Mouse (Mus musculus): ENCODE results near the gene Snrnp70.

Snrnp70 gene

DNA sequence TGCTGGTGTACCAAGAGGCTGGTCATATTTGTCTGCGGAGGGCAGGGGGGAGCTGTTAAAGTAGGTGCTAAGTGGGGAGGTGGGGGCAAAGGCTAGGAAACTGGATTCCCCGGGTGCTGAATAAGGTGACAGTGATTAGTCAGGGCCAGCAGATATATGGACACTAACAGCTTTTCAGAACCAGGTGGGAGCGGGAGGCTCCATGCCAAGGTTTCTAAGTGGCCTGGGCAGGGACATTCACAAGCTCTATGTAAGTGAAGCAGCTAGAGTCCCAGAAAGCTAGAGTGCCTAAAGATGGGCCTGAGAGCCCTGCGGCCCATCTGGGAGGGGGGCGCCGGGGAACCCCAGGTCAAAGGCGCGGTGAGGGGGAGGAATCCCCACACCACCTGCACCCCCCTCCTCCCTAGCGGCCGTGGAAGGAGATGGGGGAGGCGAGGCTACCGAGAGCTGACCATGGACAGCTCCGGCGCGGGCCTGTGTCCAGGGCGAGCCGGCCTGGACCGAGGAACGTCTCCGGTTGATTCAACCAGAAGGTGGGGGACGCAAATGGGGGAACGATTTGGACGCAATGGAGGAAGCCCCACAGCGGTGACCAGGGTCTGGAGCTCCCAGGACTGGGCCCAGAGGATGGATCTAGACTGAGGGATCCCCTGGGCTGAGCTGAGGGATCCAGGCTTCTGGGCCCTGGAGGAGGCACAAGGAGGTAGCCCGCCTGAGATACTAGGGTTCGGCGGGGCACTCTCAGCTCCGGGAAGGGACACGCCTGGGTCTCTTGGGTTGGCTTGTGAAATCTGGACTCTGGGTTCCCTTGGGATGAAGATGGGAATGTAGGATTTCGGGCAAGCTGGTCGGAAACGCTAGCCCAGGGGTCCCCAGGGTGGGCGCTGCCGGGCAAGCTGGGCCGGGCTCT, 29.5 kb downstream of the Snrnp70 start:
- no peak for TF ChIP-seq GATA4 (IDR thresholded peaks at IDR 0.05; ENCODE audit: insufficient replicate concordance, low read length)

DNA sequence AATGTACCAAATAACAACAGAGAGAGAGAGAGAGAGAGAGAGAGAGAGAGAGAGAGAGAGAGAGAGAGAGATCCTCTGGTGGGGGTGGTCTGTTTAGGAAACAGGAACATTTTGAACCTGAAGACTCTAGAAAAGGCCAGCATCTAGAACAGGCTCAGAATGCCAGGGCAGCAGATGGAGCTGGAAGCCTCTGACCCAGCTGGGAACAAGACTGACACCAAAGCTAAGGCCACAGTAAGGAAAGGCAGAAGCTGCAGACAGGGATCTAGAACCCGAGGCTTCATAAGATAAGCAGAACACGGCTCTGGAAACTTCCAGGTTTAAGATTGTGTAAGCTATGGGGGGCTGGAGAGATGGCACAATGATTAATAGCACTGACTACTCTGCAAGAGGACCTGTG, 31.6 kb downstream of the Snrnp70 start:
- no peak for TF ChIP-seq GATA4 (IDR thresholded peaks at IDR 0.05; ENCODE audit: insufficient replicate concordance, low read length)

DNA sequence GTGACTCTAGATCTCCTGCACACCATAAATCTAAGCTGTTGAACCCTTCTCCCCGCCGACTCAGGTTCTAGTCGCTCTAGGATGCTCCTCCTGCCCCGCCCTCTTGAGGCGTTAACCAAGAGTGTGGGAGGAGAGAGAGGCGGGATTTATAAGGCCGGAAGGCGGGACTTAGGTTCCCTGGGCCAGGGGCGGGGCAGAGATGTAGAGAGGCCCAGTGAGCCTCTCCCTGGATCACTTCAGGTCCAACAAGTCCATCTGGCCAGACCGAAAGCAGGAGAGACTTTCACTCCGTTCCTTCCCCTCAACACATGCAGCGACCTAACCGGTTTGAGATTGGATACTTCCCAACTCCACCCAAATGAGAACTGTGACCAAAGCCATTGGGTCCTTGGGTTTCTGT, 32.7 kb downstream of the Snrnp70 start:
- TF ChIP-seq GATA4 (IDR thresholded peaks at IDR 0.05; ENCODE audit: insufficient replicate concordance, low read length): no peak

DNA sequence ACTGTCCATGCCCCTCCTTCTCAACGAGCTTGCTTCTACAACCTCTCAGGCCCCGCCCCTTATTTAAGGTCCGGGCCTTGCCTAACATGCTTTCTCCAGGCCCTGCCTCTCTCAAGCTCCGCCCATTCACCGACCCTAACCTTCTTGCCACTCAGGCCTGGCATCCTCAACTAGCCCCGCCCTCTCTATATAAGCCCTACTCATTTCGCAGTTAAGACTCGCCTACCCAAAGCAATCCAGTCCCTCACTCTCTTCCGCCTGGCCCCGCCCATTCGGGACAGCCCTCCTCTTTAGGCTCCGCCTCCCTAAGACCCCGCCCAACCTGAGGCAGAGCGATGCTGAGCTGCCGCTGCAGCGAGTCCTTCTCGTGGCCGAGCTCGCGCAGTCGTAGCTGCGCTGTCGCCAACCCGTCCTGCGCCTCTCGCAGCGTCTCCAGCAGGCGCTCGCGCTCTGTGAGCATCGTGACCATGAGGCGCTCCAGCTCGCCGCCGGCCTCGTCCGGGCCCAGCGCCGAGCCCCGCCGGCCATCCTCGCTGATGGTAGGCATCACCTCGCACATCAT, 34.2 kb downstream of the Snrnp70 start:
- TF ChIP-seq GATA4 (IDR thresholded peaks at IDR 0.05; ENCODE audit: insufficient replicate concordance, low read length): no peak

DNA sequence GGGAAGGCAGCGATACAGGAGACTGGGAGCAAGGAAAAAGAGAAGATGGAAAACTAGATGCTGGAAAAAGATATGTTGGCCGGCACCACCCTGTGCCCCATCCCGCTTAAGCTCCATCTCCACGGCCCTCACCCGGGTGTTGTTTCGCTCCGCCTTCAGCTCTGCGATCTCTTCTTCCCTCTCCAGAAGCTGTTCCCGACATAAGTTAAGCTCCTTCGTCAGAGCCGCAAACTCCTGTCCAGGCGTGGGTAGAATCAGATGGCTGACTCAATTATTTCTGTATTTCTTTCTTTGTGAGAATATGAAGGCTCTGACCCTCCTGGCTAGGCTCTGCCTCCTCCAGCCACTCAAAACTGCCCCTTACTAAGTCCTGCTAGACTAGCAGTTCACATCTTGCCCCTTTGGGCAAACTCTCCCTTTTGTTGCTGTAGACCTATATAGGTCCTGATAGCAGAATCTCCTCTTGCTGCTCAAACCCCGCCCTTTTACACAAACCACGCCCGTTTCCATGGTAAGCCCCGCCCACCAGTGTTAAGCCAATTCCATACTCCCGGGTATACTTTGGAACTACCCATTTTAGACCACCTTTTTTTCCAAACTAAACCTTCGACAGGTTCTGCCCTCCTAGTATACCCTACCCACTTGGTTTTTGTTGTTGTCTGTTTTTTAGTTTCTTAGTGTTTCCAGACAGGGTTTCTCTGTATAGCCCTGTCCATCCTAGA, 35.0 kb downstream of the Snrnp70 start:
- no peak for TF ChIP-seq GATA4 (IDR thresholded peaks at IDR 0.05; ENCODE audit: insufficient replicate concordance, low read length)

DNA sequence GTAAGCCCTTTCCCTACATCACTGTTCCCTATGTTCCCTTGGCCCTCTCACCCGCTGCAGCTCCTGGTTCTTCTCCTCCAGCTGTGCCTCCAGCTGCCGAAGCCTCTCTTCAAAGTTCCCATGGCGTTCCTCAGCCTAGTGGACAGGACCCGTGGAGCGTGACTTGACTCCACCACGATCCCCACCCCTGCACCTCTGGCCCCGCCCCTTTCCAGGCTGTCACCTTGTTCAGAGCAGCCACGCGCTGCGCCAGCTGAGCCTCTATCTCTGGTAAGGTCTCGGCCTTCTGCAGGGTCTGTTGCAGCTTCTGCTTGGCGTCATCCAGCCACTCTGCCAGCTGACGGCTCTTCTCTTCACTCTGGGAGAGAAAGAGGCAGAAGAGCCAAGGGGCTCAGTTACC, 39.5 kb downstream of the Snrnp70 start:
- TF ChIP-seq GATA4 (IDR thresholded peaks at IDR 0.05; ENCODE audit: insufficient replicate concordance, low read length): no peak

- TF ChIP-seq GATA4 (IDR thresholded peaks at IDR 0.05; ENCODE audit: insufficient replicate concordance, low read length): no peak
Observed at GRCm38 (mm10) chr7:45355318-45356020, 40.1 kb downstream of the Snrnp70 start.

DNA sequence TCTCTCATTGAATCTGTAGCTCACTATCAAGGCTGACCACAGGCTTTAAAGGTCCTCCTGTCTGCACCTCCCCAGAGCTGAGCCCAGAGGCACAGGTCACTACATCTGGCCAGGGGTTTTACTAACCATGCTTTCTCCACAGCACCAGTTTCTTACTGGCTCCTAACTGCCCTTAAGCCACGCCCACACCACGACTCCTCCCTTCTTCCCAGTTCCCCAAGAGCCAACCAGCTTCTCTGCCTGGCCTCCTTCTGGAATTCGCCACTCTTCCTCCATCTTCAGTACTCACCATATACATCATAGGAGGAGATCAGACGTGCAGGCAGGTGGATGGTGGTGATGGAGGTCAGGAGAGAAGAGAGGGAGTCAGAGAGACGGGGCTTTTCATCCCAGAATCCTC, 42.5 kb downstream of the Snrnp70 start:
- no peak for TF ChIP-seq GATA4 (IDR thresholded peaks at IDR 0.05; ENCODE audit: insufficient replicate concordance, low read length)

DNA sequence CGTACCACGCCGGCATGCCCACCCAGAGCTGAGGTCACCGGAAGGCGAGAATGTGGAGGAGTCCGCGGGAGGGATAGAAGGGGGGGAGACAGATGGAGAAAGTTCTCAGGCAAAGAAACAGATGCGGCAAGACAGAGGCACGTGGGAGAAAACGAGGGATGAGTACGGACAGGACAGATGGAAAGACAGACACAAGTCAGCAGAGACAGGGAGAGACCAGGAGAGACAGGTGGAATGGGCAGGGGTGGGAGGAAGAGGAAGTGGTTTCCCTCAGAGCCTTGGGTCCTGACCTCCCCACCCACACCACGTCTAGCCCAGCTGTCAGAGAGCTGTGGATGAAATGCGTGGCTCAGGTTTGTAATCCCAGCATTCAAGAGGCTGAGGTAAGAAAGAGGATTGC, 48.6 kb downstream of the Snrnp70 start:
- TF ChIP-seq GATA4 (IDR thresholded peaks at IDR 0.05; ENCODE audit: insufficient replicate concordance, low read length): no peak

DNA sequence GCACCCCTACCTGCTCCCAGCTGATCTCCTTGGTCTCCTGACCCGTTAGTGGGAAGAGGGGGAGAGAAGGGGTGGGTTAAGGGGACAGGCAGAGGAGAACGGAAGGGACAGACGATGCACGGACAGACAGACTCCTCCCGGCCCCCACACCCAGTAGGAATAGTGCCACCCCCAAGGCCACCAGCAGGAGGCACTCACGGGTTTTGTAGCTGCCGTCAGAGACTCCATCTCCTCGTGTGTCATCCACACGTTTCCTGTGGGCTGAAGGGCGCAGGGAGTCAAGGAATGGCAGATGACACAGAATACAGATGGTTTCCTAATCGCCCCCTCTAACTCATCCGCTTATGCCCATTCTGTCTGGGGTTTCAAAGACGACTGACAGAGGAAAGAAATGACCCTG, 52.0 kb downstream of the Snrnp70 start:
- TF ChIP-seq GATA4 (IDR thresholded peaks at IDR 0.05; ENCODE audit: insufficient replicate concordance, low read length): no peak

GRCm38 (mm10) chr7:45342081-45342480, 53.5 kb downstream of the Snrnp70 start:
- no peak for TF ChIP-seq GATA4 (IDR thresholded peaks at IDR 0.05; ENCODE audit: insufficient replicate concordance, low read length)

GRCm38 (mm10) chr7:45341303-45341702, 54.2 kb downstream of the Snrnp70 start:
- no peak for TF ChIP-seq GATA4 (IDR thresholded peaks at IDR 0.05; ENCODE audit: insufficient replicate concordance, low read length)

DNA sequence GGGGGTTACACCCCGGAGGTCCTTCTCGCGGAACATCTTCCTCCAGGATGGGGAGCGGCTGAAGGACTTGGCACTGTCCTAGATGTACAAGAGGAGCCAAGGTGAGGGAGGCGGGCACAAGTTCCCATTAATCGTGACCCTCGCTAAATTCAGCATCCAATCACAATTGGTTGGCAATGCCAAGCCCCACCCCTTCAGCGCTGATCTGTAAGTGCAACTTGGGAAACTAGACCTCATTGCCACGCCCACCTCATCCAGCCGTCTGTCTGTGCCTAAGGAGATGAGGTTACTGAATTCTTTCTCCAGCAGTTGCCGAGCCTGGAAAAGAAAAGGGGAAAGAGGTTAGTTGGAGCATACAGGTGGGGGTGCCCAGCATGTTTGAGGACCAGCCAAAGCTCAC, 54.9 kb downstream of the Snrnp70 start:
- no peak for TF ChIP-seq GATA4 (IDR thresholded peaks at IDR 0.05; ENCODE audit: insufficient replicate concordance, low read length)

- TF ChIP-seq GATA4 (IDR thresholded peaks at IDR 0.05; ENCODE audit: insufficient replicate concordance, low read length): no peak
Observed at GRCm38 (mm10) chr7:45340066-45340442, 55.5 kb downstream of the Snrnp70 start.

GRCm38 (mm10) chr7:45339410-45340065, 56.0 kb downstream of the Snrnp70 start:
- TF ChIP-seq GATA4 (IDR thresholded peaks at IDR 0.05; ENCODE audit: insufficient replicate concordance, low read length): no peak
